Mouse (Mus musculus) ES-E14 (cell line): ENCODE measurements around the gene Insc. TPM values are rescaled to one million over a fixed set of nuclear protein-coding genes. Genes with fewer than 3 reads are reported as not detected.

Experiments
- DNase-seq: peaks from one replicate; pipeline ENCODE4 v3.0.0-alpha.2; 2013; ENCODE audit warnings: low read depth, low spot score
- H3K27ac ChIP-seq: 2 replicates; pipeline ENCODE4 v1.5.1; 2012; ENCODE audit warnings: low read depth, mild to moderate bottlenecking, low read length, moderate library complexity, mixed read lengths; ENCODE audit not compliant: poor library complexity, insufficient read depth, severe bottlenecking
- H3K36me3 ChIP-seq: 2 replicates; pipeline ENCODE4 v1.6.1; 2012; ENCODE audit warnings: mild to moderate bottlenecking, low read length, moderate library complexity, mixed read lengths; ENCODE audit not compliant: control insufficient read depth, poor library complexity, insufficient read depth, severe bottlenecking
- H3K4me1 ChIP-seq, 2 experiments: fragments of 150-350 bp in 1 of 2; sonication (generic) in 1 of 2; 2 replicates each; pipeline ENCODE4 v1.6.1; 2012; ENCODE audit warnings: low read length in 2 of 2, mild to moderate bottlenecking in 1 of 2, mixed read lengths in 1 of 2; ENCODE audit not compliant: control insufficient read depth in 2 of 2, insufficient read depth in 2 of 2, poor library complexity in 1 of 2
- H3K4me3 ChIP-seq, 2 experiments: fragments of 150-350 bp in 1 of 2; sonication (generic) in 1 of 2; 2 replicates each; pipeline ENCODE4 v1.5.1; 2012; ENCODE audit warnings: low read length in 2 of 2, low read depth in 1 of 2, mild to moderate bottlenecking in 1 of 2, mixed read lengths in 1 of 2; ENCODE audit not compliant: insufficient read depth in 1 of 2, poor library complexity in 1 of 2, severe bottlenecking in 1 of 2
- H3K9ac ChIP-seq: 2 replicates; pipeline ENCODE4 v1.6.1; 2012; ENCODE audit warnings: low read depth, mild to moderate bottlenecking, low read length, mixed read lengths; ENCODE audit not compliant: poor library complexity, insufficient read depth, severe bottlenecking
- H3K9me3 ChIP-seq: fragments of 150-350 bp; sonication (generic); 2 replicates; pipeline ENCODE4 v1.6.1; 2012; ENCODE audit warnings: low read depth, mild to moderate bottlenecking, low read length; ENCODE audit not compliant: control insufficient read depth, insufficient read depth
- CHD2 ChIP-seq: IDR thresholded peaks from 2 replicates; pipeline ENCODE4 v1.6.1; 2014; ENCODE audit warnings: mild to moderate bottlenecking, low read depth, low read length, inconsistent platforms
- HCFC1 ChIP-seq: IDR thresholded peaks from 2 replicates; pipeline ENCODE4 v1.6.1; 2012; ENCODE audit warnings: low read length, inconsistent platforms, borderline replicate concordance; ENCODE audit not compliant: insufficient read depth
- MAFK ChIP-seq: IDR thresholded peaks from 2 replicates; pipeline ENCODE4 v1.6.1; 2014; ENCODE audit warnings: mild to moderate bottlenecking, low read depth, low read length, inconsistent platforms; ENCODE audit not compliant: insufficient read depth
- ZC3H11A ChIP-seq: IDR thresholded peaks from 2 replicates; pipeline ENCODE4 v1.6.1; 2012; ENCODE audit warnings: low read depth, mild to moderate bottlenecking, inconsistent platforms, low read length, borderline replicate concordance
- ZNF384 ChIP-seq: IDR thresholded peaks from 2 replicates; pipeline ENCODE4 v1.6.1; 2012; ENCODE audit warnings: low read depth, low read length, inconsistent platforms
- in situ Hi-C, 2 experiments: fragments of 600-800 bp; cut with MboI; formaldehyde crosslinking; loops; one replicate each; pipeline ENCODE4 v1.15.1; 2025; ENCODE audit warnings: low sequenced_read_pairs in 2 of 2, inconsistent platforms in 1 of 2; ENCODE audit not compliant: unreplicated experiment in 2 of 2
- total RNA-seq: library from RNA; depleted of rRNA; stranded (reverse); fragments of 300-350 nt; gene quantifications from 2 replicates; pipeline ENCODE4 v1.2.3, GENCODE M21; 2012

The Insc gene
- total RNA-seq, 1 experiment, result 1.7 TPM

GRCm38 (mm10) chr7:114818836-114819235 lies 75.3 kb downstream of the Insc start:
- H3K36me3 ChIP-seq, result no peaks in the 10 kb centered on the region
- no peak for TF ChIP-seq ZNF384
- TF ChIP-seq ZC3H11A, result no peak
- no peak for TF ChIP-seq MAFK
- no peak for TF ChIP-seq CHD2
- no peak for TF ChIP-seq HCFC1
- peaks cover 1 to 7% of the 10 kb centered on the region in 2 experiments; a peak in 2 of 4 replicates for H3K4me1 ChIP-seq
- in situ Hi-C loops, result loop anchor here in 1 of 2 experiments (10.0 kb wide), 2 partner anchors 84 to 234 kb away; no protein-coding TSS in a partner anchor
- H3K27ac ChIP-seq, result no peak overlapping the region
- DNase-seq, result no peak
- H3K4me3 ChIP-seq, result no peak overlapping the region
- no peak overlapping the region for H3K9ac ChIP-seq
- no peaks in the 10 kb centered on the region for H3K9me3 ChIP-seq

- H3K9ac ChIP-seq, result no peak overlapping the region
- no peak for TF ChIP-seq CHD2
- no peak for TF ChIP-seq MAFK
- TF ChIP-seq HCFC1, result no peak
- TF ChIP-seq ZC3H11A, result no peak
Measured at GRCm38 (mm10) chr7:114822736-114823135, 79.2 kb downstream of the Insc start.

GRCm38 (mm10) chr7:114827360-114827759 lies 83.9 kb downstream of the Insc start:
- no peak for DNase-seq
- no peaks in the 10 kb centered on the region for H3K36me3 ChIP-seq
- no peaks in the 10 kb centered on the region for H3K4me1 ChIP-seq
- H3K9ac ChIP-seq, result no peak overlapping the region
- H3K27ac ChIP-seq, result no peak overlapping the region
- in situ Hi-C loops, result no loop called here
- no peak overlapping the region for H3K4me3 ChIP-seq
- no peaks in the 10 kb centered on the region for H3K9me3 ChIP-seq
- TF ChIP-seq HCFC1 (no peak), MAFK (no peak), ZNF384 (no peak), CHD2 (no peak), ZC3H11A (no peak)

More at GRCm38 (mm10) chr7:114822736-114823135, 79.2 kb downstream of the Insc start:
- in situ Hi-C loops, result no loop called here
- Histone ChIP-seq H3K36me3 (no peaks in the 10 kb centered on the region), H3K9me3 (no peaks in the 10 kb centered on the region), H3K27ac (no peak overlapping the region), H3K4me1 (peaks cover 0 to under 1% of the 10 kb centered on the region in 2 experiments; a peak in 1 of 4 replicates), H3K4me3 (no peak overlapping the region)
- no peak for DNase-seq

- H3K36me3 ChIP-seq, result no peaks in the 10 kb centered on the region
- H3K27ac ChIP-seq, result no peak overlapping the region
- H3K9me3 ChIP-seq, result no peaks in the 10 kb centered on the region
- DNase-seq, result no peak
- in situ Hi-C loops, result no loop called here
- TF ChIP-seq CHD2 (no peak), ZNF384 (no peak), HCFC1 (no peak), ZC3H11A (no peak), MAFK (no peak)
- no peak overlapping the region for H3K4me3 ChIP-seq
- H3K4me1 ChIP-seq, result no peaks in the 10 kb centered on the region
- no peak overlapping the region for H3K9ac ChIP-seq
Measured at GRCm38 (mm10) chr7:114832257-114832940, 88.9 kb downstream of the Insc start.
